Mouse (Mus musculus): ENCODE measurements around the gene Abcg2.
"Not testable (repeated sequence)": the region's sequence is repeated elsewhere in the genome, so short reads cannot be mapped to it uniquely, and the experiment has no call there.

The Abcg2 gene

GRCm38 (mm10) chr6:58584223-58584622 is at the start of gene Abcg2:
Gene Abcg2, plus strand, starts transcription at chr6:58584523.
- DNase-seq (ENCODE audit: low read depth in 2 of 2, low spot score in 2 of 2) = not testable (repeated sequence)

- DNase-seq (ENCODE audit: low read depth in 2 of 2, low spot score in 2 of 2) = not testable (repeated sequence)
Observed at GRCm38 (mm10) chr6:58540263-58540662, 44.1 kb upstream of the Abcg2 start.

GRCm38 (mm10) chr6:58542852-58543251 is 41.5 kb upstream of the Abcg2 start:
- DNase-seq (ENCODE audit: low read depth in 2 of 2, low spot score in 2 of 2) = not testable (repeated sequence)

GRCm38 (mm10) chr6:58544971-58545370 is 39.4 kb upstream of the Abcg2 start:
- not testable (repeated sequence) for DNase-seq (ENCODE audit: low read depth in 2 of 2, low spot score in 2 of 2)

- DNase-seq (ENCODE audit: low read depth in 2 of 2, low spot score in 2 of 2) = not testable (repeated sequence)
Observed at GRCm38 (mm10) chr6:58546050-58546449, 38.3 kb upstream of the Abcg2 start.

GRCm38 (mm10) chr6:58546816-58547215 is 37.5 kb upstream of the Abcg2 start:
- DNase-seq (ENCODE audit: low read depth in 2 of 2, low spot score in 2 of 2) = peak; percentile 24 to 25

- DNase-seq (ENCODE audit: low read depth in 2 of 2, low spot score in 2 of 2) = not testable (repeated sequence)
Observed at GRCm38 (mm10) chr6:58553812-58554211, 30.5 kb upstream of the Abcg2 start.

GRCm38 (mm10) chr6:58593987-58594844 is 9.9 kb downstream of the Abcg2 start:
- DNase-seq (ENCODE audit: low read depth in 2 of 2, low spot score in 2 of 2) = not testable (repeated sequence)

- DNase-seq (ENCODE audit: low read depth in 2 of 2, low spot score in 2 of 2) = not testable (repeated sequence)
Observed at GRCm38 (mm10) chr6:58595639-58596293, 11.4 kb downstream of the Abcg2 start.

GRCm38 (mm10) chr6:58596294-58596653 is 12.0 kb downstream of the Abcg2 start:
- peak; percentile 17 to 29 for DNase-seq (ENCODE audit: low read depth in 2 of 2, low spot score in 2 of 2)

GRCm38 (mm10) chr6:58602119-58602518 is 17.8 kb downstream of the Abcg2 start:
- DNase-seq (ENCODE audit: low read depth in 2 of 2, low spot score in 2 of 2) = not testable (repeated sequence)

GRCm38 (mm10) chr6:58602991-58603390 is 18.7 kb downstream of the Abcg2 start:
- not testable (repeated sequence) for DNase-seq (ENCODE audit: low read depth in 2 of 2, low spot score in 2 of 2)

GRCm38 (mm10) chr6:58603485-58604090 is 19.3 kb downstream of the Abcg2 start:
- DNase-seq (ENCODE audit: low read depth in 2 of 2, low spot score in 2 of 2) = peak in 1 of 2 experiments; percentile 27

GRCm38 (mm10) chr6:58606642-58607041 is 22.3 kb downstream of the Abcg2 start:
- no peak for DNase-seq (ENCODE audit: low read depth in 2 of 2, low spot score in 2 of 2)

GRCm38 (mm10) chr6:58608422-58608821 is 24.1 kb downstream of the Abcg2 start:
- DNase-seq (ENCODE audit: low read depth in 2 of 2, low spot score in 2 of 2) = no peak

GRCm38 (mm10) chr6:58609919-58610759 is 25.8 kb downstream of the Abcg2 start:
- no peak for DNase-seq (ENCODE audit: low read depth in 2 of 2, low spot score in 2 of 2)

- no peak for DNase-seq (ENCODE audit: low read depth in 2 of 2, low spot score in 2 of 2)
Observed at GRCm38 (mm10) chr6:58610760-58611654, 26.7 kb downstream of the Abcg2 start.

- no peak for DNase-seq (ENCODE audit: low read depth in 2 of 2, low spot score in 2 of 2)
Observed at GRCm38 (mm10) chr6:58624126-58624525, 39.8 kb downstream of the Abcg2 start.

GRCm38 (mm10) chr6:58629238-58629637 is 44.9 kb downstream of the Abcg2 start:
- DNase-seq (ENCODE audit: low read depth in 2 of 2, low spot score in 2 of 2) = no peak

GRCm38 (mm10) chr6:58632419-58632818 is 48.1 kb downstream of the Abcg2 start:
- no peak for DNase-seq (ENCODE audit: low read depth in 2 of 2, low spot score in 2 of 2)
